Mouse (Mus musculus) lung, embryonic 15.5 days (tissue): Measurements from ENCODE around the gene Cfap58. TPM values are rescaled to one million over a fixed set of nuclear protein-coding genes. Genes with fewer than 3 reads are reported as not detected.
A peak's percentile ranks its signal among the peaks of the same experiment; 100 is the strongest.

ENCODE experiments used
- ATAC-seq: fragments of 200-750 bp; cut with Nextera tagmentation; 2 replicates; pipeline ENCODE4 v1.8.0; 2017; ENCODE audit warnings: moderate number of reproducible peaks, borderline replicate concordance; ENCODE audit not compliant: low FRiP score, low TSS enrichment; ENCODE audit errors: extremely low read depth
- H3K27ac ChIP-seq: fragments of 300-500 bp; sonication (generic); 2 replicates; pipeline ENCODE4 v1.5.1; 2015; ENCODE audit warnings: moderate library complexity, mild to moderate bottlenecking, inconsistent platforms
- H3K27me3 ChIP-seq: fragments of 300-500 bp; sonication (generic); 2 replicates; pipeline ENCODE4 v1.6.1; 2015; ENCODE audit warnings: inconsistent platforms
- H3K36me3 ChIP-seq: fragments of 300-500 bp; sonication (generic); 2 replicates; pipeline ENCODE4 v1.6.1; 2015; ENCODE audit warnings: inconsistent platforms
- H3K4me1 ChIP-seq: fragments of 300-500 bp; sonication (generic); 2 replicates; pipeline ENCODE4 v1.6.1; 2015; ENCODE audit warnings: inconsistent platforms
- H3K4me2 ChIP-seq: fragments of 300-500 bp; sonication (generic); 2 replicates; pipeline ENCODE4 v1.6.1; 2015; ENCODE audit warnings: inconsistent platforms, mild to moderate bottlenecking, moderate library complexity
- H3K4me3 ChIP-seq: fragments of 300-500 bp; sonication (generic); 2 replicates; pipeline ENCODE4 v1.5.1; 2015; ENCODE audit warnings: mild to moderate bottlenecking, inconsistent platforms
- H3K9ac ChIP-seq: fragments of 300-500 bp; sonication (generic); 2 replicates; pipeline ENCODE4 v1.6.1; 2015; ENCODE audit warnings: inconsistent platforms
- H3K9me3 ChIP-seq: fragments of 300-500 bp; sonication (generic); 2 replicates; pipeline ENCODE4 v1.6.1; 2016; ENCODE audit warnings: inconsistent platforms
- WGBS: fragments of 180-500 bp; shearing (Covaris S2); methylation state at CpG from one replicate; pipeline ENCODE4 v1.1.7; 2015; 5-methylcytosine and 5-hydroxymethylcytosine counted together
- polyA plus RNA-seq: library from polyadenylated mRNA; unstranded; fragments of >200 nt; fragmentation: Nextera tagmentation; extraction: Ambion mirVana; gene quantifications from 2 replicates; pipeline ENCODE4 v1.2.1, GENCODE M21; 2015

Cfap58 gene
- polyA plus RNA-seq, 1 experiment from 2014 or later, result 0.32 TPM

DNA sequence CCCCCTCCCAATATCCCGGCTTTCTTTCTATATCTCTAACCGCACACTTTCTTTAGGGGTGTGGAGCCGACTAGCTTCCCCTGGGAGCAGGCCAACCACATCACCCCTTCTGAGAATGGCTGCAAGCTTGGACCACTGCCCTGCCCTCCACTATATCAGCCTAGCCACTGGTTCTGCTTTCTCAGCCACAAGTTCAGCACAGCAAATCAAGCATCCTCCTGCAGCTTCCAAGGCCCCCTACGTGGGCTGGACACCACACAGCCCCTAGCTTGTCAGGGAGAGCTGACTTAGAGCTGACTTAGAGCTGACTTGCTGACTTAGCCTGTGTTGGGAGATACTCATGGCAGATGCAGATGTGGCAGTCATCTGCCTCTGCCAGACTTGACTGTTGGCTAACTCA is 32.4 kb upstream of the Cfap58 start:
- ATAC-seq, result no peak
- Histone ChIP-seq H3K36me3 (no peaks in the 10 kb centered on the region), H3K9me3 (no peaks in the 10 kb centered on the region), H3K4me3 (no peak overlapping the region), H3K27ac (0 out of 2 replicates have a peak overlapping the region, but pooled peaks have one; percentile 11), H3K27me3 (no peaks in the 10 kb centered on the region), H3K9ac (no peak overlapping the region), H3K4me2 (no peak overlapping the region), H3K4me1 (peaks cover 62% of the 10 kb centered on the region)
- WGBS, result 51% methylated on average over 4 of the region's 4 CpGs

DNA sequence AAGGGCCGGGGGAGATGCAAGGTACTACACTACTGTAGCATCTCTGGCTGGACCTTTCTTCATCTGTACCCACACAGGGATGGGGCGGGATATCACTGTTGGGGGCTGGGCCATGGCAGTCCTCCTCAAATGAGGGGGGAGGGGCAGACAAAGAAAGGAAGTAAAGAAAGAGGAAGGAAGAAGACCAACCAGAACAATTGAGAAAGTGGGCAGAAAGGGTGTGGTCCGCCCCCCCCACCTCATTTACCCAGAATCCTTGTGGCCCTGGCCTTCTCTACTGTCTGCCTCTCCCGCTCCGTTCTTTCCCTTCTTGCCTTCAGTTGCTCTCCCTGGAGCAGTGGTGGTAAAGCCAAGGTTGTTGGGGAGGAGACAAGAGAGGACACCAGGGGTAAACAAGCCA is 31.9 kb upstream of the Cfap58 start:
- no peaks in the 10 kb centered on the region for H3K9me3 ChIP-seq
- H3K4me2 ChIP-seq, result no peak overlapping the region
- H3K27me3 ChIP-seq, result no peaks in the 10 kb centered on the region
- WGBS, result 70% methylated on average over 5 of the region's 5 CpGs
- H3K9ac ChIP-seq, result no peak overlapping the region
- no peaks in the 10 kb centered on the region for H3K36me3 ChIP-seq
- peaks cover 67% of the 10 kb centered on the region for H3K4me1 ChIP-seq
- ATAC-seq, result peak; percentile 29
- H3K4me3 ChIP-seq, result no peak overlapping the region
- 0 out of 2 replicates have a peak overlapping the region, but pooled peaks have one; percentile 11 for H3K27ac ChIP-seq

DNA sequence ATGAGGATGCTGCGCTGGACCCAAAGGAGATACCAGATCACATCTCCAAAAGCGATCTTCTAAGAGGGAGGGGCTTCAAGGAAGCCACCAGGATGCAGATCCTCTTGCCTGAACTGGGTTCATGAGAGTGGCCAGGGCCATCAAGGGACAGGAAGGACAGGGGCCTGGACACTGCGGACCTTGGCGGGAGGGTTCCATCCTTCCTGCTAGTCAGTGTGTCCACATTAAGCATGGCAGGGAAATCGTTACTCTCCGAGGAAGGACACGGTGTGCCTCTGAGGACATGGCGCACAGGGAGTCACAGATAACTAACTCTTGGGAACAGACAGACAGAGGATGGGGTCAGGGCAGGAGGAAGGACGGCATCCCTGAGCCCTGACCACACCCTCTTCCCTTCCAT is 29.9 kb upstream of the Cfap58 start:
- H3K9me3 ChIP-seq, result no peaks in the 10 kb centered on the region
- H3K9ac ChIP-seq, result no peak overlapping the region
- peaks cover 61% of the 10 kb centered on the region for H3K4me1 ChIP-seq
- no peaks in the 10 kb centered on the region for H3K36me3 ChIP-seq
- H3K4me2 ChIP-seq, result no peak overlapping the region
- H3K4me3 ChIP-seq, result no peak overlapping the region
- no peak for ATAC-seq
- H3K27me3 ChIP-seq, result no peaks in the 10 kb centered on the region
- 81% methylated on average over 9 of the region's 9 CpGs for WGBS
- H3K27ac ChIP-seq, result no peak overlapping the region

DNA sequence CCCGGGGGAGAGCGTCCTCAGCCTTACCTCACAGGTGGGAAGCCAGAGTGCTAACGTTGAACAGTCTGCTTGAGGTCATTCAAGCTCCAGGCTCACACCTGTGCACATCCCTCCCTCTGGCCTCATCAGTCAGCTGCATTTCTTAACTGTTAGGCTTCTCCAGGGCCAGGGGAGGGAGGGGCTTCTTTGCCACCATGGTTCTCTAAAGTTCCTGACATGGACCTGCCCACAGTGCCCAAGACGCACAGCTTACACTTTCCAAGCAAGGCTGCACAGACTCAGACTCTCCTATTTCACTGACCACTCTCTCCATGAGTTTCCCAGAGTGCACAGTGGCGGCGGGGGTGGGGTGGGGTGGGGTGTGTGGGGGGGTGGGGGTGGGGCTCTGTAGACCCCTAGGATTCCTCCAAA is 28.5 kb upstream of the Cfap58 start:
- Histone ChIP-seq H3K9me3 (no peaks in the 10 kb centered on the region), H3K4me1 (peaks cover 47% of the 10 kb centered on the region), H3K4me2 (peak overlapping the region; percentile 49), H3K36me3 (no peaks in the 10 kb centered on the region), H3K9ac (no peak overlapping the region), H3K4me3 (no peak overlapping the region), H3K27ac (peak overlapping the region; percentile 64), H3K27me3 (no peaks in the 10 kb centered on the region)
- 28% methylated on average over 6 of the region's 6 CpGs for WGBS
- 0 out of 2 replicates have a peak, but pooled peaks have one; percentile 3 for ATAC-seq

DNA sequence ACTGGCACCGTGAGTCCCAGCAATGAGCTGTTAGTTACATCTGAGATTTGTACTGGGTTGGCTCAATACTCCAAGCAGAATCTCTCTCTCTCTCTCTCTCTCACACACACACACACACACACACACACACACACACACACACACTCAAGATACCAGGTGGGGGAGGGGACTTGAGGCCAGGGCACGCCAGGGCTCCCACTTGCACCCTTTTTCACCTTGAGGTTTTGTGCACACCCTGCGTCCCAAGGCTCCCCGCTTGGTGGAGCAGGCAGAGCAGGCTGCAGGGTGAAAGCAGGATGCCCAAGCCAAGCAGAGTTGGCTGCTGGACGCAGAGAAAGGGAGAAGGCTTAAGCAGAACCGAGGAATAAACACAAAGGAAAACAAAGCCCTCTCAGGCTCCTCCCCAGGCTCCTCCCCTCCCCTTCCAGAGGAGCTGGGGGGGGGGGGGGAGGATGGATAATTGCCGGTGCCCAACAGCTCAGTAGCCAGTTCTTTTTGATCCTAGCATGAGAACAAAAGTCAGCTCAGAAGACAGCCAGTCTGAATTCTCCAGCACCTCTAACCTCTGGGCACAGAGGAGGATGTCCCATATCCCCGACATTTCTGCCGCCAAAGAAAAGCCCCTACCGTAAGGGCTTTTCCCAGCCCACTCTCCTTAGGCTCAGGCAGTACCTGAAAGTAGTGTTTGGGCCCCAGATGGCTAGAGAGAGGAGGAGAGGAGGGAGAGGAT is 27.9 kb upstream of the Cfap58 start:
- no peaks in the 10 kb centered on the region for H3K9me3 ChIP-seq
- peaks cover 43% of the 10 kb centered on the region for H3K4me1 ChIP-seq
- H3K9ac ChIP-seq, result peak overlapping the region; percentile 7; the same call in 1 of the 2 replicates
- H3K4me2 ChIP-seq, result peak overlapping the region; percentile 49
- WGBS, result 5% methylated on average over 10 of the region's 10 CpGs
- H3K27me3 ChIP-seq, result no peaks in the 10 kb centered on the region
- peak; percentile 48; the same call in 1 of the 2 replicates for ATAC-seq
- no peaks in the 10 kb centered on the region for H3K36me3 ChIP-seq
- H3K27ac ChIP-seq, result peak overlapping the region; percentile 64
- peak overlapping the region; percentile 23 for H3K4me3 ChIP-seq

DNA sequence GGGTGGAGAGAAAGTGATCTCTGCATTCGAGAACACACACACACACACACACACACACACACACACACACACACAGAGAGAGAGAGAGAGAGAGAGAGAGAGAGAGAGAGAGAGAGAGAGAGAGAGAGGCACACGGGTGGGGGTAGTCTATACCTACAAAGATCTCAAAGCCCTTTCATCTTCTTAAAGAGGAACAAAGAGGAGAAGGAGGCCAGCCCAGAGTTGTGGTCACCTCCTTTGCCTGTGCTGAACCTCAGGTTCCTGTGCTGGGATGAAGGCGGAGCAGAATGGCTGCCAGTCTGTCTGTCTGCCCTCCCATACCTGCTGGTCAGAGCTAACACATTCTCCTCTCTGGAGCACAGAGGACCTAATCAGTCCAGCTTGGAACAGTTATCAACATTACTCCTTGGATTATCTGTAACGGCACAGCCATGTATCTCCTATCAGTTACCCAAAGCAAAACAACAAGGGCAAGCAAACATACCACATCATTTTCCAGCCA is 27.3 kb upstream of the Cfap58 start:
- H3K9me3 ChIP-seq, result no peaks in the 10 kb centered on the region
- peaks cover 36% of the 10 kb centered on the region for H3K4me1 ChIP-seq
- no peak overlapping the region for H3K4me3 ChIP-seq
- H3K4me2 ChIP-seq, result no peak overlapping the region; the same call in 1 of the 2 replicates
- no peak overlapping the region for H3K27ac ChIP-seq
- no peak overlapping the region for H3K9ac ChIP-seq
- WGBS, result 33% methylated on average over 4 of the region's 4 CpGs
- no peaks in the 10 kb centered on the region for H3K27me3 ChIP-seq
- ATAC-seq, result no peak
- H3K36me3 ChIP-seq, result no peaks in the 10 kb centered on the region

DNA sequence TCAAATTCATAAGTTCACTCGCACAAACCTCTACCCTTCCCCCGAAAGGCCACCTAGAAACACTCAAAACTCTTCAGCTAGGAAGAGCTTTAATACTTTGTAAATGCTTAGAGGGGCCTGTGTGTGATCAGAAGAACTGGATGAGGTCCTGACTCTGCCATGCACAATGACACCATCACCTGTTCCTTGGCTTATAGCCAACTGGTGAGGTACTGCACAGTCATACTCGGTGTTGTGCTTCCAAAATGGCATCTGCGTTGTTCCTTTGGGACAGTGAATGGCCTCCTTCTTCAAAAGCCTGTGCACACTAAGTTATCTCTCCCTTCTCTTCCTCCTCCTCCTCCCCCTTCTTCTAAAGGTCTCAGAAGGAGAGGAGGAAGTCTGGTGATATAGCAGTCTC is 26.7 kb upstream of the Cfap58 start:
- no peak overlapping the region for H3K9ac ChIP-seq
- peaks cover 33% of the 10 kb centered on the region for H3K4me1 ChIP-seq
- no peak for ATAC-seq
- no peak overlapping the region for H3K4me2 ChIP-seq
- H3K27me3 ChIP-seq, result no peaks in the 10 kb centered on the region
- no peaks in the 10 kb centered on the region for H3K36me3 ChIP-seq
- H3K9me3 ChIP-seq, result no peaks in the 10 kb centered on the region
- no peak overlapping the region for H3K27ac ChIP-seq
- 74% methylated on average over 4 of the region's 4 CpGs for WGBS
- H3K4me3 ChIP-seq, result no peak overlapping the region

DNA sequence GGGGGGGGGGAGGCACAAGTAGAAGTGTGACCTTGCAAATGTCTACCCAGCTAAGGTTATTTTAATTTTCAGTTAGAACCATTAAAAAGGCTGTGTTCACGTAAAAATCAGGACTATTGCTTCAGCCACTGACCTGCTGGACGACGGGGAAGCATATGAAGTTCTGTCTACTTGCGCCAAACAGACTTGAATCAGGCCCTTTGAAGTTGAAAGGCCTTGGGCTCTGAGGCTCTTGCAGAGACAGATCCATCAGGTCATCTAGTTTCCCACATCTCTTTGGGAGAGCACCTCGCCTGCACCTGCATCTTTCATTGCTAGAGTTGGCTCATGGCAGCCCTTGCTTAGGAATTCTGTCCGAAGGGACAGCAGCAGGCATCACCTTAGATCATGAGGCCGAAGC is 24.1 kb upstream of the Cfap58 start:
- H3K4me1 ChIP-seq, result peaks cover 51% of the 10 kb centered on the region
- H3K27ac ChIP-seq, result no peak overlapping the region
- 86% methylated on average over 7 of the region's 7 CpGs for WGBS
- H3K9ac ChIP-seq, result no peak overlapping the region
- no peak overlapping the region for H3K4me3 ChIP-seq
- no peaks in the 10 kb centered on the region for H3K36me3 ChIP-seq
- no peaks in the 10 kb centered on the region for H3K9me3 ChIP-seq
- H3K27me3 ChIP-seq, result no peaks in the 10 kb centered on the region
- ATAC-seq, result no peak
- H3K4me2 ChIP-seq, result no peak overlapping the region

DNA sequence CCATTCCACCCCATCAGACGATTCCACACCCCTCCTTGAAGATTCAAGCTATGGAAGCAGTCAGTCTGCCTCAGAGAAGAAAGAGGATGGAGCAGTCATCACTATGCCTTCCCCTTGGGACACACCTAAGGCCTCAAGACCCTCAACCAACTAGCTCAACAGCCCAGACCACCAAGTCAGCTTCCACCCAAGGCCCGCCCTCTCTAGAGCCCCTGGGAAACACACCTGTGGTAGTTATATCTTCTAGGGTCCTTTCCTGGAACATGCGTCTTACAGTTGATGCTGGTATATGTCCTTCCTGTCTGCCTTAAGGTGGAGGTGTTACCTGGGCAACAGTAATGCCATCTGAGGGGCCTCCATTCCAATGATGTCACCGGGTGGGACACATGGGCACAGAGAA is 23.3 kb upstream of the Cfap58 start:
- Histone ChIP-seq H3K4me1 (peaks cover 44% of the 10 kb centered on the region), H3K27me3 (no peaks in the 10 kb centered on the region), H3K9ac (no peak overlapping the region), H3K27ac (no peak overlapping the region), H3K36me3 (no peaks in the 10 kb centered on the region), H3K9me3 (no peaks in the 10 kb centered on the region), H3K4me2 (no peak overlapping the region), H3K4me3 (no peak overlapping the region)
- no peak for ATAC-seq
- WGBS, result 91% methylated on average over 4 of the region's 4 CpGs

DNA sequence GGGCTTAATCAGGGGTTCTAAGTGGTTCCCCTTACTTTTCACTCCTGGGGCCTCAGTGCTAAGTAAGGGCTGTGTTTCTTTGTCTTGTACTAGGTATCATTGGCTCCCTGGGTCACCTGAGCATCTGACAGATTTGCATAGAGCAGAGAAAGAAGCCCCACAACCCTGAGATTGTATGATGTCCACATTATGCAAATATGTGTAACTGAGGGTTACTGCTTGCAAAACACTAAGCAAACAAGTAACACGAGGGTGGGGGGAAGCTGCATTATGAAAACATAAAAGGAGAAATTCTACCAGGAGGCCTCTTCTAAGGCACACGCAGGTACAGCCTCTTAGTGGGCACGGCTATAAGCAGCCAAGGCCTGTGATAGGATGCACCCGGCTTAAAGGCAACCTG is 22.2 kb upstream of the Cfap58 start:
- Histone ChIP-seq H3K27ac (no peak overlapping the region), H3K36me3 (no peaks in the 10 kb centered on the region), H3K9ac (no peak overlapping the region), H3K27me3 (no peaks in the 10 kb centered on the region), H3K4me3 (no peak overlapping the region), H3K4me2 (no peak overlapping the region), H3K9me3 (no peaks in the 10 kb centered on the region), H3K4me1 (peaks cover 41% of the 10 kb centered on the region)
- WGBS, result 81% methylated on average over 4 of the region's 4 CpGs
- ATAC-seq, result no peak

DNA sequence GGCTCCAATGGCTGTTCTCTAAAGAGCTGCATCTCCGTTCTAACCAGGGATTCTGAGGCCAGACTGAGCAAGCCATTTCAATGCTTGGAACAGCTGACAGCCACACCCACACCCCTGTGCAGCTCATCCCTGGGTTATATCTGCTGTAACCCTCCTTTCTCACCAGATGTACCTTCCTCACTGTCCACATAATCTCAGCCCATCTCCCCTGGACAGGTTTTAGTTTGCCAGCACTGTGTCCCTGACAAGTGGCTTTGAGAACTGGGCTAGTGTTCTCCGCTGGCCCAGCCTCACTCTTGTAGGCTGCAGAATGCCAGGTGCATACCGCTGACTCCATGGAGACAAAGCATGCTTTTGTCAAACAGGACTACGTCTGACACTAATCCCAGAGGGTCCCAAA is 20.1 kb upstream of the Cfap58 start:
- peaks cover 33% of the 10 kb centered on the region for H3K4me1 ChIP-seq
- no peak overlapping the region for H3K27ac ChIP-seq
- no peaks in the 10 kb centered on the region for H3K36me3 ChIP-seq
- no peak for ATAC-seq
- H3K4me3 ChIP-seq, result peak overlapping the region; percentile 82
- no peaks in the 10 kb centered on the region for H3K27me3 ChIP-seq
- WGBS, result 35% methylated on average over 4 of the region's 4 CpGs
- H3K9ac ChIP-seq, result peak overlapping the region; percentile 83; the same call in 1 of the 2 replicates
- no peaks in the 10 kb centered on the region for H3K9me3 ChIP-seq
- peak overlapping the region; percentile 84 for H3K4me2 ChIP-seq

DNA sequence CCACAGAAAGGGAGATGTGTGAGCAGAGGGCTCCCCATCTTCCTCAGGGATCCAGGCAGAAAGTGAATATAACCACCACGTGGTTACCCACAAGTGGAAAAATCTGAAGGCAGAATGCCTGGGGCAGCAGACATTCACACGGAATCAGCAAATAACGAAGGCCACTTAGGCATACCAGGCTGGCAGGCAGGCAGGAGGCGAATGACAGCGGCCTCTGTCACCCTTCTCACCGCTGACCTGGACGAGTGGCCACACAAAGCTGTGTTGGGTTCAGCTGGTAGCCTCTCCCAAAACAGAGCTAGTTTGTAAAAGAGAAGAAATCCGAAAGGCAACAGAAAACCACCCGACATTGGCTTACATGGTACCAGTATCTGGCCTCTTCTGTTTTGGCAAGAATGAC is 19.5 kb upstream of the Cfap58 start:
- peak overlapping the region; percentile 97; the same call in 1 of the 2 replicates for H3K27ac ChIP-seq
- peak overlapping the region; percentile 83 for H3K9ac ChIP-seq
- peak overlapping the region; percentile 84 for H3K4me2 ChIP-seq
- peak overlapping the region; percentile 82 for H3K4me3 ChIP-seq
- WGBS, result 15% methylated on average over 9 of the region's 9 CpGs
- H3K27me3 ChIP-seq, result no peaks in the 10 kb centered on the region
- H3K9me3 ChIP-seq, result no peaks in the 10 kb centered on the region
- H3K36me3 ChIP-seq, result no peaks in the 10 kb centered on the region
- no peak for ATAC-seq
- H3K4me1 ChIP-seq, result peaks cover 33% of the 10 kb centered on the region
